Mouse (Mus musculus): ENCODE data around the gene Cnih2.
A peak's percentile ranks its signal among the peaks of the same experiment; 100 is the strongest.

Gene Cnih2

GRCm38 (mm10) chr19:5067040-5067799 lies 31.1 kb downstream of the Cnih2 start:
- no peak for DNase-seq

DNA sequence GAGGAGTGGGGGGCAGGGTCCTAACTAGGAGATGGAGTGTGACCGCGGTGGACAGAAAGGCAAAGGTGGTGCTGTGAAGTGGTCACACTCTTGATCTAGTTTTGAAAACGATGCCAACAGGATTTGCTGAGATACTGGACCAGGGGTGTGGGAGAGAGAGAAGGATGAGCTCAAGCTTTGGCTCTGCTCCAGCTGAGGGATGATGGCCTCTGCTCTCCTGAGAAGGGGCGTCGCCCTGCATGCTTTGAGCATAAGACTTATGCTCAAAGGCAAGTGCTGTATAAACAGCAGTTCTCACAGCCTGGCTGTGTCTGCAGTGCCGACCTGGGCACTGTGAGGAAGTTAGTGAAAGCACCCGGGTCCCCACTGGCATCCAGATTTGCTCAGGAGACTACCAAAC lies 33.2 kb downstream of the Cnih2 start:
- DNase-seq: no peak

GRCm38 (mm10) chr19:5062446-5062845 lies 35.9 kb downstream of the Cnih2 start:
- DNase-seq: no peak

DNA sequence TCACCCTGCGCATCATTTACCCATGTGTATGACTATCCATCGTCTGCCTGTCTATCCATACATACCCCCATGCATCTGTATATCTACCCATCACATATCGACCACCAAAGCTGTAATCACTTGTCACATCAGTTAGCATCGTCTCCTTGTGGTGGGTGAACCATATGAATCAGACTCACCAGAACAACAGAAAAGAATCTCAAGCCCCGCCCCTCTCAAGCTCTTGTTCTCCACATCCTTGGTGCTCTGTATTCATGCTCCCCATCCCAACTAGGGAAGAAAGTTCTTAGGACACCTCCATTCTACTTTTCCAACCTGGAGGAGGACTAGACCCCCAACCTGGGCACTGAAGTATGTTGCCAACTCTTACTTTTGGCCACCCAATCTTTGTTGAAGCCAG lies 36.3 kb downstream of the Cnih2 start:
- DNase-seq: no peak

DNA sequence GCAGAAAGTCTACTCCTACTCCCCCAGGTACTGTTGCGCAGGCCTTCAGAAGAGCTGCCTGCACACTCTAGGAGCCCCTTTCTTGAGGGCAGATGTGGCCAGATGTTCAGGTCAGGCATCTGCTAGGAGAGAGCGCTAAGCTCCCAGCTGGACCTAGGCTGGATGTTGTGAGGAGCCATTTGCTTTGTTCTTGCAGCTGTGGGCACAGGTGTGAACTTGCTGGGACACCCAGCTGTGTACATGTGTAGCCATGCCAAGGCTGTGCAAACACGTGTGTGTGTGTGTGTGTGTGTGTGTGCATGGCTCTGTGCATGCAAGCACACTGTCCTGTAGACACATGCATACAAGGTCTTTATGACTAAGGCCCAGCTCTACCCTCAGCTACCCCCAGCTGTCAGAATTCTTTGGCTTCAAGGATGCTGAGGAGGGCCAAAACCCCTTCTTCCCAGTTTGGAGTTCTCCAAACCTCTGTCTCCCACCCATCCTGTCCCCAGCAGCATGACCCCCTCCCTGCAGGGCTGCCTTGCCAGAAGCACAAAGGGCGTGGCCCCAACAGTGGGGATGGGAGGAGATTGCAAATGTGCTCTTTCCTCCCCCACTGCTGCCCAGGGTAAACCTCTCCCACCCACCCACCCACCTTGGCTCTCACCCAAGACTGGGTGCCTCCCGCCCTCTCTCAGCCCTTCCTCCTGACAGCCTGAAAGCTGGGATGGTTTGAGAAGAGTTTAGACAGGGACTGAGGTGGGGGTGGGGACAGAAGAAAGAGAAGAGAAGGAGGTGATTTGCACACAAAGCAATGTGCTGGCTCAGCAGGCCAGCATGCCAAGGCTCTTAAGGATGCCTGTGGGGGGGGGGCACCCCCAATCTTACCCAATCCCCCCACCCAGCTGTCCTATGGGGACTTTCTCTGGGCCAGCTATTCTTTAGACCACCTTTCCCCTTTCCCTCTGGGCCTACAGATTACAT lies 37.7 kb downstream of the Cnih2 start:
- DNase-seq: no peak

GRCm38 (mm10) chr19:5058801-5059771 lies 39.2 kb downstream of the Cnih2 start:
- DNase-seq: no peak

- no peak for DNase-seq
Observed at GRCm38 (mm10) chr19:5057876-5058775, 40.2 kb downstream of the Cnih2 start.

GRCm38 (mm10) chr19:5056251-5056650 lies 42.1 kb downstream of the Cnih2 start:
- peak; percentile 46 to 50 for DNase-seq

DNA sequence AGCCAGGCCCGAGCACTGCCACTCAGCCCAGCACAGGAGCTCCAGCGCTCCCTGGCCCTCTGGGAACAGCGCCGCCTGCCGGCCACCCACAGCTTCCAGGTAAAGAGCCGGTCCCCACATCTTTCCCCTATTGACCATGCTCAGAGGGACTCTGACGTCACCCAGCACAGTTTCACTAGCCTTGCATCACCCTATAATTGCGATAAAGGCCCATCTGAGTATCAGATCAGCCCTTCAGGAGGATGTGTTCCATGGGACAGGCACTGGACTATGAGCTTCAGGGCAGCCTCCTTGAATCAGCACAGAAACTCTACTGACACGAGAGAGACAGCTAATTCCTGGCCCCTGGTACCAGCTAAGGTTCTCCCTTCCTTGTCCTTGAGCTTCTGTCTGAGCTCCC lies 44.4 kb downstream of the Cnih2 start:
- peak; percentile 78 for DNase-seq

- no peak for DNase-seq
Observed at GRCm38 (mm10) chr19:5052853-5053252, 45.5 kb downstream of the Cnih2 start.

DNA sequence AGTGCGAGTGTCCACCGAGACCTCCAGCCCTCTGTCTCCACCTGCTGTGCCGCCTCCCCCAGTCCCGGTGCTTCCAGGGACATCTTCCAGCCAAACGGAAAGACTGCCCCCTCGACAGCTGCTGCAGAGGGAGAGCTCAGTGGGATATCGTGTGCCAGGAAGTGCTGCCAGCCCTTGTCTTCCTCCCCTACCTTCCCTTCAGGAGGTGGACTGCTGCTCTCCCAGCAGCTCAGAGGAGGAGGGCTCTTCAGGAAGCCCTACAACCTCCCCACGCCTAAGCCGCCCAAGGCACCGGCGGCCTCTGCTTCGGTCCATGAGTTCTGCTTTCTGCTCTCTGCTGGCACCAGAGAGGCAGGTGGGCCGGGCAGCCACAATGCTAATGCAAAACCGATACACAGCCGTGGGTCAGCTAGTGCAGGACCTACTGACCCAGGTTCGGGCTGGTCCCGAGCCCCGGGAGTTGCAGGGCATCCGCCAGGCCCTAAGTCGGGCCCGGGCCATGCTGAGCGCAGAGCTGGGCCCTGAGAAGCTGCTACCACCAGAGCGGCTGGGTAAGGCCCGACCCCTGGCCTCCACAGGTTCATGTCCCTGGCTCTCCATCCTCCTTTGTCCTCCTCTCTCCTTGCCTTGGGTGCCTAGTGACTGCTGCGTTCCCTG lies 46.0 kb downstream of the Cnih2 start:
- no peak for DNase-seq

- DNase-seq: no peak
Observed at GRCm38 (mm10) chr19:5051515-5051914, 46.8 kb downstream of the Cnih2 start.

- no peak for DNase-seq
Observed at GRCm38 (mm10) chr19:5051031-5051430, 47.3 kb downstream of the Cnih2 start.

GRCm38 (mm10) chr19:5050047-5050905 lies 48.0 kb downstream of the Cnih2 start, which contains the start of gene Rin1:
TSS of gene Rin1 (plus strand) at chr19:5050481.
- DNase-seq: peak; percentile 53 to 59

DNA sequence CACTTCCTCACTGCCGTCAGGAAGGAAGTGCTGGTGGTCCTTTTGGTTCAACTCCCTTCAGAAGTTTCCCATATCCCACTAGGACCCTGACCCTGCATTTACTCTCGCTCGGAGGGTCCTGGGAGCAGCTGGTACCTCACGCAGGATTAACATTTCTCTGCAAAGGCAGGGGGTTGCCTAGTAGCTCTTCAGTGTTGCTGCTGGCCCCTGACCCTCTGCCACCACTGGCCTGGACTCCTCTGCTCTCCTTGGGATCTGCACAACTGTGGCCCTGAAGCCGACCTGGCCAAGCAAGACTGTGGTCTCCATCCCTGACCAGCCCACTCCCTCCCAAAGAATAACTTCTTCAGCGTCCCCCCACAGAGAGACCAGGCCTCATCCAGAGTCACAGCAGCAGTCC lies 49.0 kb downstream of the Cnih2 start:
- DNase-seq: no peak

GRCm38 (mm10) chr19:5048138-5049056 lies 49.9 kb downstream of the Cnih2 start:
- DNase-seq: no peak

DNA sequence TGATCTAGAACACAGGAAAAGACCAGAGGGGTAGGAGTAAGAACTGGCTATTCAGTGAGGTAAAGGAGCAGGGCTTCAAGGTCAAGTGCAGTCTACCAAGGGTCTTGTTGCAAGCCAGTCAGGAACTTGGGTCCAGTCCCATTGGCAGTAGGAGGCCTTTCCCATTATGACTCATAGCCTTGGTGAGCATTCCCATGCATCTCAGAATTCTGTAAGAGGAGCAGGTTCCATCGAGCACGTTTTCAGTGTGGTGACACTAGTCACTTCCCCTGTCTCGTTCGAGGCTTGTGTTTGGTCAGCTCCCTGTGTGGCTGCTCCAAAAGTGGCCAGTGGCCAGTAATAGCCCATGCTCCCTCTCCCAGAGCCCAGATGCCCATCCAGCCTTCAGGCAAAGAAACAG lies 52.8 kb downstream of the Cnih2 start:
- DNase-seq: no peak
